Mouse (Mus musculus): ENCODE data around the gene Carns1.

- no peak for TF ChIP-seq POLR2A (IDR thresholded peaks at IDR 0.05; ENCODE audit: borderline replicate concordance, low read depth, low read length)
- no peak for TF ChIP-seq CTCF (IDR thresholded peaks at IDR 0.05; ENCODE audit: low read depth, low read length)
These were observed 15.6 kb upstream of the Carns1 start, which contains the start of gene Tbc1d10c for GRCm38 (mm10) chr19:4190831-4191334.
